In genomic region chr2:160880453-160881195, GRCm38 (mm10) we compare ENCODE assay signal across 10 mouse cellular contexts. TPM values are rescaled to one million over a fixed set of nuclear protein-coding genes. Genes with fewer than 3 reads are reported as not detected.
DNase-seq lines count a peak whose midpoint lies in the region; ATAC-seq and TF ChIP-seq lines count a peak whose summit lies in the region.
"Had no signal": no experiment of that assay in that cellular context is flagged by ENCODE, and none has a peak within 500 bp of the region (broad histone marks: within the 10 kb centered on the region; RNA-seq: fewer than 3 reads in every experiment).

Gene Lpin3, plus strand, starts transcription at chr2:160880670.

- peaks cover 3% of the 10 kb centered on the region; the same call in 1 of the 2 replicates for H3K4me1 ChIP-seq in heart, embryonic 11.5 days (ENCODE audit: control insufficient read depth, insufficient read depth, low read length)
- H3K4me1 ChIP-seq in lung, embryonic 14.5 days (ENCODE audit: insufficient read depth) = no peaks in the 10 kb centered on the region
- H3K4me1 ChIP-seq: limb, embryonic 12.5 days had no signal

- no peak within 1 kb of the TSS for H3K9ac ChIP-seq in heart, embryonic 11.5 days (ENCODE audit: low read depth, low read length)
- no peak within 1 kb of the TSS for H3K9ac ChIP-seq in lung, embryonic 14.5 days
- H3K9ac ChIP-seq: limb, embryonic 12.5 days had no signal

- no peak for TF ChIP-seq CTCF in lung, embryonic 14.5 days (IDR thresholded peaks at IDR 0.05; ENCODE audit: low read depth)

- H3K4me3 ChIP-seq in heart, embryonic 11.5 days (ENCODE audit: low read depth, low read length) = no peak within 1 kb of the TSS
- H3K4me3 ChIP-seq in lung, embryonic 14.5 days (ENCODE audit: low read depth, low read length) = no peak within 1 kb of the TSS
- H3K4me3 ChIP-seq: limb, embryonic 12.5 days had no signal

- peak; percentile 99 for DNase-seq in heart, adult 11 months
- peak; percentile 81 for DNase-seq in NIH3T3 (ENCODE audit: low read depth)
- peak; percentile 87 to 90 for DNase-seq in heart, adult 9 months (ENCODE audit: low spot score in 2 of 2)
- DNase-seq in lung, embryonic 14.5 days = peak; percentile 67
- no peak for DNase-seq in left cerebral cortex, postnatal 36 days (ENCODE audit: low spot score in 2 of 2)
- no peak for DNase-seq in cerebellum, adult 8-10 months

- H3K27me3 ChIP-seq in heart, embryonic 11.5 days (ENCODE audit: control insufficient read depth, insufficient read depth, low read length) = no peaks in the 10 kb centered on the region
- H3K27me3 ChIP-seq in lung, embryonic 14.5 days (ENCODE audit: insufficient read depth, low read length) = no peaks in the 10 kb centered on the region
- H3K27me3 ChIP-seq: CH12.LX; limb, embryonic 12.5 days had no signal

- WGBS in heart, embryonic 11.5 days (ENCODE audit: insufficient replicate concordance) = 53% methylated on average over 13 of the region's 13 CpGs
- 41% methylated on average over 13 of the region's 13 CpGs for WGBS in lung, embryonic 14.5 days

- intact Hi-C loops in left cerebral cortex, postnatal 36 days (cut with DNase I) = no loop called here

- H3K4me2 ChIP-seq in heart, embryonic 11.5 days = no peak within 1 kb of the TSS
- H3K4me2 ChIP-seq in lung, embryonic 14.5 days = no peak within 1 kb of the TSS
- H3K4me2 ChIP-seq: limb, embryonic 12.5 days had no signal

- H3K9me3 ChIP-seq in heart, embryonic 11.5 days (replicated peaks; ENCODE audit: control insufficient read depth, low read length) = no peaks in the 10 kb centered on the region
- H3K9me3 ChIP-seq in lung, embryonic 14.5 days (ENCODE audit: low read depth, low read length) = no peaks in the 10 kb centered on the region

- H3K36me3 ChIP-seq in heart, embryonic 11.5 days (ENCODE audit: control insufficient read depth, insufficient read depth, low read length) = no peaks in the 10 kb centered on the region
- H3K36me3 ChIP-seq in lung, embryonic 14.5 days (ENCODE audit: insufficient read depth) = no peaks in the 10 kb centered on the region
- H3K36me3 ChIP-seq: limb, embryonic 12.5 days had no signal

- ATAC-seq in heart, embryonic 11.5 days (replicated peaks; ENCODE audit: insufficient number of reproducible peaks, low FRiP score, low TSS enrichment) = no peak
- 0 out of 2 replicates have a peak, but pooled peaks have one; percentile 50 for ATAC-seq in lung, embryonic 14.5 days (ENCODE audit: insufficient read depth)
- ATAC-seq in monocyte, adult 5-6 weeks (replicated peaks; ENCODE audit: insufficient number of reproducible peaks, low FRiP score, low TSS enrichment, poor library complexity, severe bottlenecking) = no peak

- no peak within 1 kb of the TSS for H3K27ac ChIP-seq in heart, embryonic 11.5 days (ENCODE audit: low read depth, low read length)
- no peak within 1 kb of the TSS for H3K27ac ChIP-seq in lung, embryonic 14.5 days (ENCODE audit: low read depth)
- H3K27ac ChIP-seq: limb, embryonic 12.5 days had no signal

RNA-seq across cellular contexts. Expression of gene Lpin3, which starts in this region (rescaled TPM):
- polyA plus RNA-seq in heart, embryonic 11.5 days (2014; fragmentation: Nextera tagmentation; extraction: Ambion mirVana) = 0.83 and 1.1 TPM in 2 replicates
- 1.5 and 2.5 TPM in 2 replicates for polyA plus RNA-seq in lung, embryonic 14.5 days (2014; fragmentation: Nextera tagmentation; extraction: Ambion mirVana)
- total RNA-seq in monocyte, adult 5-6 weeks (2017) = not detected in 3 replicates
- 1 to 10 TPM in 1 of 2 experiments, under 1 TPM in 1; 0.79 to 1.4 TPM for total RNA-seq in left cerebral cortex, postnatal 36 days (2021)

Comparison
In these comparisons a context has a peak if more than half of its experiments do, and no peak if none do; other contexts are left out.
1. DNase-seq: peak in heart, adult 11 months (single experiment), NIH3T3 (single experiment), heart, adult 9 months (2 of 2) and lung, embryonic 14.5 days (single experiment); none in left cerebral cortex, postnatal 36 days (0 of 2) and cerebellum, adult 8-10 months (single experiment).